In genomic region chr4:51679097-51679496, GRCm38 (mm10) we compare ENCODE assay signal across 14 mouse cellular contexts.
"Had no signal": no experiment of that assay in that cellular context is flagged by ENCODE, and none has a peak within 500 bp of the region (broad histone marks: within the 10 kb centered on the region; RNA-seq: fewer than 3 reads in every experiment).

No protein-coding gene starts in this region.

- H3K4me1 ChIP-seq: limb, embryonic 12.5 days; liver, embryonic 13.5 days; neural tube, embryonic 13.5 days; stomach, embryonic 15.5 days had no signal

- H3K9ac ChIP-seq: limb, embryonic 12.5 days; liver, embryonic 13.5 days; liver, postnatal 0 days; neural tube, embryonic 13.5 days; stomach, embryonic 15.5 days had no signal

- H3K36me3 ChIP-seq: limb, embryonic 12.5 days; liver, embryonic 13.5 days; neural tube, embryonic 13.5 days; stomach, embryonic 15.5 days had no signal

- H3K27ac ChIP-seq: limb, embryonic 12.5 days; liver, embryonic 13.5 days; neural tube, embryonic 13.5 days; stomach, embryonic 15.5 days had no signal

- ATAC-seq: intestine, postnatal 0 days; liver, postnatal 0 days had no signal

- H3K4me2 ChIP-seq: limb, embryonic 12.5 days; liver, embryonic 13.5 days; neural tube, embryonic 13.5 days; stomach, embryonic 15.5 days had no signal

- H3K4me3 ChIP-seq: limb, embryonic 12.5 days; liver, embryonic 13.5 days; neural tube, embryonic 13.5 days; stomach, embryonic 15.5 days had no signal

- H3K9me3 ChIP-seq: limb, embryonic 12.5 days; liver, embryonic 13.5 days; neural tube, embryonic 13.5 days; stomach, embryonic 15.5 days had no signal

- DNase-seq: kidney, adult 8-10 months; kidney, postnatal 25 days; liver; liver, embryonic 13.5 days; liver, postnatal 0 days; lung, postnatal 36 days; midbrain, embryonic 14.5 days; retina, postnatal 1 day; right cerebral cortex, postnatal 4 days; thymus, postnatal 36 days had no signal

- H3K27me3 ChIP-seq: limb, embryonic 12.5 days; liver, embryonic 13.5 days; neural tube, embryonic 13.5 days; stomach, embryonic 15.5 days had no signal
